8 mouse cellular contexts compared by ENCODE assay signal in genomic region chr2:26140903-26141302, GRCm38 (mm10). TPM values are rescaled to one million over a fixed set of nuclear protein-coding genes. Genes with fewer than 3 reads are reported as not detected.
DNase-seq lines count a peak whose midpoint lies in the region; ATAC-seq and TF ChIP-seq lines count a peak whose summit lies in the region.

No protein-coding gene starts in this region.

- peak overlapping the region; percentile 59 for H3K9ac ChIP-seq in limb, embryonic 11.5 days (ENCODE audit: low read length)

- H3K9me3 ChIP-seq in limb, embryonic 11.5 days (ENCODE audit: control insufficient read depth, low read length), result no peaks in the 10 kb centered on the region

- 21% methylated on average over 6 of the region's 6 CpGs for WGBS in limb, embryonic 11.5 days
- WGBS in olfactory bulb, adult 2 months, result 8% methylated on average over 6 of the region's 6 CpGs

- TF ChIP-seq POLR2A in testis, adult 2 months (IDR thresholded peaks at IDR 0.05; ENCODE audit: control insufficient read depth, low read depth, low read length), result no peak
- no peak for TF ChIP-seq POLR2A in olfactory bulb, adult 2 months (IDR thresholded peaks at IDR 0.05; ENCODE audit: insufficient read depth, low read depth, low read length)

- DNase-seq in cerebellum, adult 9-10 months, result peak; percentile 68
- DNase-seq in cerebellum, postnatal 10 days, result no peak
- DNase-seq in testis, postnatal 10 days (ENCODE audit: low spot score), result no peak
- DNase-seq in limb, embryonic 11.5 days (ENCODE audit: low spot score), result no peak
- DNase-seq in embryo, embryonic 9.5 days (ENCODE audit: extremely low spot score), result no peak
- no peak for DNase-seq in left cerebral cortex, adult 11 months (ENCODE audit: low spot score)

- peak overlapping the region; percentile 98 for H3K27ac ChIP-seq in testis, adult 2 months (ENCODE audit: control insufficient read depth, insufficient read depth, low read depth, low read length)
- no peak overlapping the region for H3K27ac ChIP-seq in limb, embryonic 11.5 days (replicated peaks; ENCODE audit: low read depth, low read length)
- peak overlapping the region; percentile 84 for H3K27ac ChIP-seq in olfactory bulb, adult 2 months (ENCODE audit: insufficient read depth, low read depth, low read length)

- no peak for TF ChIP-seq CTCF in testis, adult 2 months (IDR thresholded peaks at IDR 0.05; ENCODE audit: control insufficient read depth, insufficient read depth, insufficient replicate concordance, low read depth, low read length)
- no peak for TF ChIP-seq CTCF in olfactory bulb, adult 2 months (IDR thresholded peaks at IDR 0.05; ENCODE audit: insufficient read depth, low read depth, low read length)

- peak overlapping the region; percentile 75 for H3K4me2 ChIP-seq in limb, embryonic 11.5 days (ENCODE audit: low read depth, severe bottlenecking)

- no peak for ATAC-seq in limb, embryonic 11.5 days (ENCODE audit: insufficient number of reproducible peaks, low FRiP score, low TSS enrichment, low read depth)

- peak overlapping the region; percentile 91 for H3K4me3 ChIP-seq in testis, adult 2 months (ENCODE audit: control insufficient read depth, low read depth, low read length)
- H3K4me3 ChIP-seq in limb, embryonic 11.5 days (ENCODE audit: low read depth, low read length), result peak overlapping the region; percentile 84
- peak overlapping the region; percentile 82 for H3K4me3 ChIP-seq in olfactory bulb, adult 2 months (ENCODE audit: insufficient read depth, low read depth, low read length)

- peaks cover 4% of the 10 kb centered on the region for H3K36me3 ChIP-seq in testis, adult 2 months (ENCODE audit: control insufficient read depth, insufficient read depth, low read length)
- no peaks in the 10 kb centered on the region for H3K36me3 ChIP-seq in limb, embryonic 11.5 days (ENCODE audit: control insufficient read depth, insufficient read depth, low read length)

- no peaks in the 10 kb centered on the region for H3K27me3 ChIP-seq in testis, adult 2 months (ENCODE audit: control insufficient read depth, insufficient read depth, low read length)
- H3K27me3 ChIP-seq in limb, embryonic 11.5 days (ENCODE audit: control insufficient read depth, insufficient read depth, low read length), result no peaks in the 10 kb centered on the region

- H3K4me1 ChIP-seq in testis, adult 2 months (ENCODE audit: control insufficient read depth, insufficient read depth, low read length), result peaks cover 16% of the 10 kb centered on the region
- peaks cover 14% of the 10 kb centered on the region for H3K4me1 ChIP-seq in limb, embryonic 11.5 days (ENCODE audit: control insufficient read depth, insufficient read depth, low read length)
- H3K4me1 ChIP-seq in olfactory bulb, adult 2 months (ENCODE audit: control insufficient read depth, insufficient read depth, low read length), result peaks cover 13% of the 10 kb centered on the region

RNA-seq across cellular contexts. Expression of gene Nacc2, which starts 17.9 kb away (rescaled TPM):
- 5.2 and 5.3 TPM in 2 replicates for polyA plus RNA-seq in testis, adult 2 months (2012; rRNA removed)
- polyA plus RNA-seq in limb, embryonic 11.5 days (2014; fragmentation: Nextera tagmentation; extraction: Ambion mirVana), result 2.8 and 4.0 TPM in 2 replicates
- 71.7 TPM in 1 of 2 replicates, not detected in the other for polyA plus RNA-seq in olfactory bulb, adult 2 months (2012; ENCODE audit: insufficient read depth, insufficient read length, low replicate concordance, missing spikeins)
